Mouse (Mus musculus): ENCODE measurements at regions not wholly inside any gene's neighbourhood (a gene's known extent, or its start where the extent isn't known, plus 50 kb on each side); places are given as distances from the start of the nearest gene placed in this dataset.
A peak's percentile ranks its signal among the peaks of the same experiment; 100 is the strongest.

GRCm38 (mm10) chr14:25138485-25138884 lies 320.5 kb upstream of the Zmiz1 start:
- no peaks in the 10 kb centered on the region for H3K36me3 ChIP-seq (ENCODE audit: insufficient read depth)
- TF ChIP-seq CTCF (IDR thresholded peaks at IDR 0.05; ENCODE audit: low read depth) = no peak
- no peaks in the 10 kb centered on the region for H3K27me3 ChIP-seq (ENCODE audit: insufficient read depth, low read length)
- 41% methylated on average over 3 of the region's 3 CpGs for WGBS
- peak overlapping the region; percentile 56; the same call in 1 of the 2 replicates for H3K27ac ChIP-seq (ENCODE audit: low read depth)
- H3K9me3 ChIP-seq (ENCODE audit: low read depth, low read length) = no peaks in the 10 kb centered on the region
- no peak overlapping the region for H3K4me2 ChIP-seq
- H3K9ac ChIP-seq = no peak overlapping the region
- peak; percentile 87 for DNase-seq
- ATAC-seq (ENCODE audit: insufficient read depth) = peak; percentile 68
- peaks cover 12% of the 10 kb centered on the region for H3K4me1 ChIP-seq (ENCODE audit: insufficient read depth)
- no peak overlapping the region for H3K4me3 ChIP-seq (ENCODE audit: low read depth, low read length)

DNA sequence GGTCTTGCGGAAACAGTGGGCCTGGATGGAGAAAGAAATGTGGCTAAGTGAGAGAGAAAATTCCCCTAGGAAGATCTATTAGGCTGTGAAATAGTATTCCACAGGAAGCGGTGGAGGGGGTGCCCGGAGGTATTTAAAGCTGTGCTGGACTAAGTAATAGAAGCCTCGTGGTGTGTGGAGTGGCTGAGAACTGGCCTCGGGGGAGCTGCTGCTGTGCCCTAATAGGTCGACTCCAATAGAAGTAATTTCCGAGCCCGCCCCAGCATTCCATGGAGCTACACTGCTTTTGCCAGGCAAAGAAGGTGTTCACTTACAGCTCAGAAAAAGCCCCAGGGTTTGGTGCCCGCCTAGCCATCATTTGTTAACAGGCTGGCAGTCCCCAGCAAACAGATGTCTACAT lies 317.1 kb upstream of the Zmiz1 start:
- 47% methylated on average over 9 of the region's 9 CpGs for WGBS
- no peak overlapping the region for H3K4me3 ChIP-seq (ENCODE audit: low read depth, low read length)
- no peaks in the 10 kb centered on the region for H3K36me3 ChIP-seq (ENCODE audit: insufficient read depth)
- peak; percentile 25 for DNase-seq
- H3K4me1 ChIP-seq (ENCODE audit: insufficient read depth) = peaks cover 12% of the 10 kb centered on the region
- no peak overlapping the region for H3K4me2 ChIP-seq
- TF ChIP-seq CTCF (IDR thresholded peaks at IDR 0.05; ENCODE audit: low read depth) = no peak
- no peaks in the 10 kb centered on the region for H3K27me3 ChIP-seq (ENCODE audit: insufficient read depth, low read length)
- ATAC-seq (ENCODE audit: insufficient read depth) = peak; percentile 41; the same call in 1 of the 2 replicates
- H3K27ac ChIP-seq (ENCODE audit: low read depth) = no peak overlapping the region
- no peak overlapping the region; the same call in 1 of the 2 replicates for H3K9ac ChIP-seq
- no peaks in the 10 kb centered on the region for H3K9me3 ChIP-seq (ENCODE audit: low read depth, low read length)

DNA sequence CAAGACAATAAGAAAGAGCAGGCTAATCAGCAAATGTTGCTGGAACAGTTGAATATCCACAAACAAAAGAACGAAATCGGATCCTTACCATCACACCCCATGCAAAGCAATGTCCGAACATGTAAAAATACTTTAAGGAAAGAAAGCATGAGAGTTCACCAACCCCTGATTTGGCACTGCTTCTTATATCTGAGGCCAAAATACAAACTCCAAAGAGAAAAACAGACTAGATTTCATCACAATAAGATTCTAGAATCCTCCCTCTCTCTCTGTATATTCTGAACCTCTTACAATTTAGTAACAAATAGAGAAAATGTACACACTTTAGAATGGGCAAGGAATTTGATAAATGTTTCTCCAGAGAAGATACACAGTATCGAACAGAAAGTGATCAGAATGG lies 315.9 kb upstream of the Zmiz1 start:
- Histone ChIP-seq H3K4me3 (ENCODE audit: low read depth, low read length) (no peak overlapping the region), H3K36me3 (ENCODE audit: insufficient read depth) (no peaks in the 10 kb centered on the region), H3K27ac (ENCODE audit: low read depth) (no peak overlapping the region), H3K9ac (no peak overlapping the region), H3K4me1 (ENCODE audit: insufficient read depth) (peaks cover 8% of the 10 kb centered on the region), H3K27me3 (ENCODE audit: insufficient read depth, low read length) (no peaks in the 10 kb centered on the region), H3K4me2 (no peak overlapping the region), H3K9me3 (ENCODE audit: low read depth, low read length) (no peaks in the 10 kb centered on the region)
- DNase-seq (no peak), ATAC-seq (ENCODE audit: insufficient read depth) (no peak)
- no peak for TF ChIP-seq CTCF (IDR thresholded peaks at IDR 0.05; ENCODE audit: low read depth)
- WGBS = 78% methylated on average over 4 of the region's 4 CpGs

DNA sequence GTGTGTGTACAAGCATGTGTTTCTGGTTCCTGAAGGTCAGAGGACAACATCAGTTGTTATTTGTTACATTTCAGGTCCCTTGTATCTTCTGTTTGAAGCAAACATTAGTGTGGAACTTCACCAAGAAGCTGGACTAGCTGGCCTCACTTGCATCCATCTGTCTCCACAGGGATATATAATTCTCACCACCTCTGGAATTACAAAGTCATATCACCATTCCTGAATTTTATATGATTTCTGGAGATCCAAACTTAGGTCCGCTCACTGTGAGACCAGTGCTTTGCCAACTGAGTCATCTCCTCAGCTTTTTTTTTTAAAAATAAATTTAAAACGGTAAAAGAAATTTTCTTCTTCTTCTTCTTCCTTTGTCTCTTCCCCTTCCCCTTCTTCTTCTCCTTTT lies 311.3 kb upstream of the Zmiz1 start:
- 95% methylated on average over 2 of the region's 2 CpGs for WGBS
- TF ChIP-seq CTCF (IDR thresholded peaks at IDR 0.05; ENCODE audit: low read depth) = no peak
- H3K27me3 ChIP-seq (ENCODE audit: insufficient read depth, low read length) = no peaks in the 10 kb centered on the region
- no peak overlapping the region for H3K4me3 ChIP-seq (ENCODE audit: low read depth, low read length)
- no peaks in the 10 kb centered on the region for H3K36me3 ChIP-seq (ENCODE audit: insufficient read depth)
- H3K4me2 ChIP-seq = no peak overlapping the region
- DNase-seq = no peak
- no peak overlapping the region for H3K9ac ChIP-seq
- ATAC-seq (ENCODE audit: insufficient read depth) = no peak
- H3K4me1 ChIP-seq (ENCODE audit: insufficient read depth) = no peaks in the 10 kb centered on the region
- H3K9me3 ChIP-seq (ENCODE audit: low read depth, low read length) = no peaks in the 10 kb centered on the region
- no peak overlapping the region for H3K27ac ChIP-seq (ENCODE audit: low read depth)

DNA sequence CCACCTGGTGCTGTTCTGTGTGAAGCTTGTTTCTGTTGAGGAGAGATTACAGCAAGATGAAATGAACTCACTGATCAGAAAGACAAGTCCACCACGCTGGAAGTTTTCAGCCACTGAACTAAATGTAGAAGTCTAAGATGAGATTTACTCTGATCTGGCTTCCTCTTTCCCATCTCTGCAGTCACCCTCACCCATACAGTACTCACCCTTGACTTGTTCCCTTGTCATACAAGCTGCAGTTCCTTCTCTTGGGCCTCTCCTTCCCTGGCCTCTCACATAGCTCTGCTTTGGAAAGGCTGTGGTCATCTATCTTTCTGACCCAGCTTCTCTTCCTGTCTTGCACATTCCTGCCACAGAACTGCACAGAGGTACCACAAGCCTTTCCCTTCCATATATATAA lies 308.0 kb upstream of the Zmiz1 start:
- no peak overlapping the region for H3K27ac ChIP-seq (ENCODE audit: low read depth)
- H3K4me2 ChIP-seq = no peak overlapping the region
- peaks cover 10% of the 10 kb centered on the region; the same call in 1 of the 2 replicates for H3K4me1 ChIP-seq (ENCODE audit: insufficient read depth)
- no peak overlapping the region for H3K9ac ChIP-seq
- ATAC-seq (ENCODE audit: insufficient read depth) = no peak
- H3K36me3 ChIP-seq (ENCODE audit: insufficient read depth) = no peaks in the 10 kb centered on the region
- H3K27me3 ChIP-seq (ENCODE audit: insufficient read depth, low read length) = no peaks in the 10 kb centered on the region
- no peak overlapping the region for H3K4me3 ChIP-seq (ENCODE audit: low read depth, low read length)
- no peaks in the 10 kb centered on the region for H3K9me3 ChIP-seq (ENCODE audit: low read depth, low read length)
- no peak for DNase-seq
- TF ChIP-seq CTCF (IDR thresholded peaks at IDR 0.05; ENCODE audit: low read depth) = 0 out of 2 replicates have a peak, but pooled peaks have one; percentile 10
- WGBS = 81% methylated on average over 1 of the region's 1 CpGs

DNA sequence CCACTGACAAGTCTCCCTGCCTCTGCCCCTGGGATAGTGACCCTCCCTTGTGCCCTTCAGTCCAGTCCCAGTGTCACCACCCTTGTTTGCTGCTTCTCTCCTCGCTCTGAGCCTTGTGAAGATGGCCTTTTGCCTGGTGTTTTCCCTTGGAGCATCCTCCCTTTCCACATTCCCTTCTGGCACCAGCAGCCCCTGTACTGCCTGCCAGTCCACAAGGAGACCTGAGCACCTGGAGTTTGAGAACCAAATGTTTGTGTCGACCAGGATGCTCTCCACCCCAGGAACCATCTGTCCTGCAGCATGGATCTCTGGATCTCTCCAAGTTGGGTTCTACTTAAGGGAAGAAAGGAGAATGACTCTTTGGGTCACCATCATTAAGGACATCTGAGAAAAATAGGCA lies 307.5 kb upstream of the Zmiz1 start:
- H3K9me3 ChIP-seq (ENCODE audit: low read depth, low read length) = no peaks in the 10 kb centered on the region
- no peak for ATAC-seq (ENCODE audit: insufficient read depth)

GRCm38 (mm10) chr14:25153573-25153972 lies 305.4 kb upstream of the Zmiz1 start:
- WGBS = 82% methylated on average over 4 of the region's 4 CpGs
- Histone ChIP-seq H3K4me2 (no peak overlapping the region), H3K27ac (ENCODE audit: low read depth) (no peak overlapping the region), H3K9me3 (ENCODE audit: low read depth, low read length) (no peaks in the 10 kb centered on the region), H3K36me3 (ENCODE audit: insufficient read depth) (no peaks in the 10 kb centered on the region), H3K9ac (no peak overlapping the region), H3K27me3 (ENCODE audit: insufficient read depth, low read length) (no peaks in the 10 kb centered on the region), H3K4me3 (ENCODE audit: low read depth, low read length) (no peak overlapping the region), H3K4me1 (ENCODE audit: insufficient read depth) (peaks cover 11% of the 10 kb centered on the region; the same call in 1 of the 2 replicates)
- DNase-seq (no peak), ATAC-seq (ENCODE audit: insufficient read depth) (no peak)
- TF ChIP-seq CTCF (IDR thresholded peaks at IDR 0.05; ENCODE audit: low read depth) = no peak

More for the DNA sequence above, 307.5 kb upstream of the Zmiz1 start:
- Histone ChIP-seq H3K27me3 (ENCODE audit: insufficient read depth, low read length) (no peaks in the 10 kb centered on the region), H3K4me1 (ENCODE audit: insufficient read depth) (peaks cover 11% of the 10 kb centered on the region; the same call in 1 of the 2 replicates), H3K4me2 (no peak overlapping the region), H3K9ac (no peak overlapping the region), H3K4me3 (ENCODE audit: low read depth, low read length) (no peak overlapping the region), H3K27ac (ENCODE audit: low read depth) (no peak overlapping the region), H3K36me3 (ENCODE audit: insufficient read depth) (no peaks in the 10 kb centered on the region)
- DNase-seq = no peak
- no peak for TF ChIP-seq CTCF (IDR thresholded peaks at IDR 0.05; ENCODE audit: low read depth)
- WGBS = 66% methylated on average over 2 of the region's 2 CpGs

DNA sequence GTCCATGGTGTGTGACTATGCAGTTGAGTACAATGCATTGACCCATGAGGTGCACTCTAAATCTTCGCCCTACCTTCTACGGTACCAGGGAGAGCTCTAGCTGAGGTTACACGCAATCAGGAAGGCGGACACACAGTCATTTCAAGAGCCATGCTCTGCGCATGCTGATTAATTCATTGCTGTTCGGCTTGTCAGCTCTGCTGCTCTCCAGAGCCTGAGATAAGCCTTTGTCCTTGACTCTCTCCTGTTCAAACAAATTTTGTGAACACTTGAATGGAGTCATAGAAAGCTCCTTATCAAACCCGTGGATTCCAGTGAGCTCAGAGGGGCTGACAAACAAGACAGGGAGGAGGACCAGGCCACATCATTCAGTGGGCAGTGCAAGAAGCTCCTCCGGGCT lies 304.8 kb upstream of the Zmiz1 start:
- WGBS = 62% methylated on average over 8 of the region's 8 CpGs
- Histone ChIP-seq H3K9ac (no peak overlapping the region), H3K27me3 (ENCODE audit: insufficient read depth, low read length) (no peaks in the 10 kb centered on the region), H3K27ac (ENCODE audit: low read depth) (no peak overlapping the region), H3K4me1 (ENCODE audit: insufficient read depth) (peaks cover 11% of the 10 kb centered on the region; the same call in 1 of the 2 replicates), H3K9me3 (ENCODE audit: low read depth, low read length) (no peaks in the 10 kb centered on the region), H3K4me2 (no peak overlapping the region), H3K4me3 (ENCODE audit: low read depth, low read length) (no peak overlapping the region), H3K36me3 (ENCODE audit: insufficient read depth) (no peaks in the 10 kb centered on the region)
- DNase-seq (peak; percentile 36), ATAC-seq (ENCODE audit: insufficient read depth) (0 out of 2 replicates have a peak, but pooled peaks have one; percentile 24)
- TF ChIP-seq CTCF (IDR thresholded peaks at IDR 0.05; ENCODE audit: low read depth) = no peak

All from lung, embryonic 14.5 days (tissue).